Mouse (Mus musculus): ENCODE measurements around the gene Gucy2c. TPM values are rescaled to one million over a fixed set of nuclear protein-coding genes. Genes with fewer than 3 reads are reported as not detected.
"Not testable (repeated sequence)": the region's sequence is repeated elsewhere in the genome, so short reads cannot be mapped to it uniquely, and the experiment has no call there.

Gucy2c gene
- polyA plus RNA-seq, 1 experiment from 2014 or later: 0.11 TPM

GRCm38 (mm10) chr6:136797874-136798693 is 16.5 kb upstream of the Gucy2c start:
- H3K27ac ChIP-seq (replicated peaks); DNase-seq (ENCODE audit: low spot score); H3K9me3 ChIP-seq; H3K4me3 ChIP-seq; H3K36me3 ChIP-seq (replicated peaks): not testable (repeated sequence)
- peaks cover 15% of the 10 kb centered on the region for H3K27me3 ChIP-seq (replicated peaks; ENCODE audit: low read depth, poor library complexity, severe bottlenecking)
- 79% methylated on average over 3 of the region's 3 CpGs for WGBS
- H3K4me1 ChIP-seq: peaks cover 18% of the 10 kb centered on the region

GRCm38 (mm10) chr6:136795850-136796249 is 14.3 kb upstream of the Gucy2c start:
- Histone ChIP-seq H3K9me3 (no peaks in the 10 kb centered on the region), H3K36me3 (replicated peaks) (no peaks in the 10 kb centered on the region), H3K4me3 (no peak overlapping the region), H3K27me3 (replicated peaks; ENCODE audit: low read depth, poor library complexity, severe bottlenecking) (peaks cover 25% of the 10 kb centered on the region), H3K27ac (replicated peaks) (no peak overlapping the region), H3K4me1 (peaks cover 17% of the 10 kb centered on the region)
- no peak for DNase-seq (ENCODE audit: low spot score)
- 61% methylated on average over 6 of the region's 6 CpGs for WGBS

- H3K4me3 ChIP-seq: no peak overlapping the region
- peaks cover 25% of the 10 kb centered on the region for H3K27me3 ChIP-seq (replicated peaks; ENCODE audit: low read depth, poor library complexity, severe bottlenecking)
- WGBS: 62% methylated on average over 1 of the region's 1 CpGs
- no peak overlapping the region for H3K27ac ChIP-seq (replicated peaks)
- H3K4me1 ChIP-seq: peaks cover 17% of the 10 kb centered on the region
- no peak for DNase-seq (ENCODE audit: low spot score)
- H3K36me3 ChIP-seq (replicated peaks): no peaks in the 10 kb centered on the region
- no peaks in the 10 kb centered on the region for H3K9me3 ChIP-seq
Measured at GRCm38 (mm10) chr6:136795110-136795509, 13.5 kb upstream of the Gucy2c start.

- Histone ChIP-seq H3K27ac (replicated peaks) (peak overlapping the region; percentile 57), H3K4me1 (peaks cover 17% of the 10 kb centered on the region), H3K27me3 (replicated peaks; ENCODE audit: low read depth, poor library complexity, severe bottlenecking) (peaks cover 25% of the 10 kb centered on the region), H3K36me3 (replicated peaks) (no peaks in the 10 kb centered on the region), H3K9me3 (no peaks in the 10 kb centered on the region), H3K4me3 (peak overlapping the region; percentile 58)
- DNase-seq (ENCODE audit: low spot score): peak; percentile 36
- WGBS: under 1% methylated on average over 24 of the region's 24 CpGs
Measured at GRCm38 (mm10) chr6:136793831-136794525, 12.4 kb upstream of the Gucy2c start.

GRCm38 (mm10) chr6:136792884-136793758 is 11.6 kb upstream of the Gucy2c start:
- Histone ChIP-seq H3K27ac (replicated peaks) (no peak overlapping the region), H3K4me1 (peaks cover 17% of the 10 kb centered on the region), H3K4me3 (peak overlapping the region; percentile 58), H3K36me3 (replicated peaks) (no peaks in the 10 kb centered on the region), H3K27me3 (replicated peaks; ENCODE audit: low read depth, poor library complexity, severe bottlenecking) (peaks cover 25% of the 10 kb centered on the region), H3K9me3 (no peaks in the 10 kb centered on the region)
- 23% methylated on average over 16 of the region's 16 CpGs for WGBS
- no peak for DNase-seq (ENCODE audit: low spot score)

- Histone ChIP-seq H3K27ac (replicated peaks) (no peak overlapping the region), H3K4me1 (peaks cover 17% of the 10 kb centered on the region), H3K27me3 (replicated peaks; ENCODE audit: low read depth, poor library complexity, severe bottlenecking) (peaks cover 21% of the 10 kb centered on the region), H3K36me3 (replicated peaks) (no peaks in the 10 kb centered on the region), H3K9me3 (no peaks in the 10 kb centered on the region), H3K4me3 (no peak overlapping the region)
- no peak for DNase-seq (ENCODE audit: low spot score)
- 77% methylated on average over 5 of the region's 5 CpGs for whole genome bisulfite sequencing
Measured at GRCm38 (mm10) chr6:136789391-136789971, 7.9 kb upstream of the Gucy2c start.

- H3K4me1 ChIP-seq: no peaks in the 10 kb centered on the region
- H3K27me3 ChIP-seq (replicated peaks; ENCODE audit: low read depth, poor library complexity, severe bottlenecking): no peaks in the 10 kb centered on the region
- no peak overlapping the region for H3K4me3 ChIP-seq
- no peak overlapping the region for H3K27ac ChIP-seq (replicated peaks)
- 84% methylated on average over 9 of the region's 9 CpGs for WGBS
- H3K36me3 ChIP-seq (replicated peaks): no peaks in the 10 kb centered on the region
- DNase-seq (ENCODE audit: low spot score): no peak
- H3K9me3 ChIP-seq: no peaks in the 10 kb centered on the region
Measured at GRCm38 (mm10) chr6:136782761-136783160, 1.2 kb upstream of the Gucy2c start.

GRCm38 (mm10) chr6:136782146-136782545 is 581 bp upstream of the Gucy2c start:
- no peak for DNase-seq (ENCODE audit: low spot score)
- Histone ChIP-seq H3K9me3 (no peaks in the 10 kb centered on the region), H3K27me3 (replicated peaks; ENCODE audit: low read depth, poor library complexity, severe bottlenecking) (no peaks in the 10 kb centered on the region), H3K36me3 (replicated peaks) (no peaks in the 10 kb centered on the region), H3K4me3 (no peak overlapping the region), H3K4me1 (no peaks in the 10 kb centered on the region), H3K27ac (replicated peaks) (no peak overlapping the region)
- 87% methylated on average over 12 of the region's 12 CpGs for WGBS

GRCm38 (mm10) chr6:136776392-136776791 is 5.2 kb downstream of the Gucy2c start:
- Histone ChIP-seq H3K27ac (replicated peaks) (no peak overlapping the region), H3K27me3 (replicated peaks; ENCODE audit: low read depth, poor library complexity, severe bottlenecking) (no peaks in the 10 kb centered on the region), H3K4me1 (no peaks in the 10 kb centered on the region), H3K9me3 (no peaks in the 10 kb centered on the region), H3K36me3 (replicated peaks) (no peaks in the 10 kb centered on the region), H3K4me3 (no peak overlapping the region)
- DNase-seq (ENCODE audit: low spot score): no peak
- WGBS: 93% methylated on average over 1 of the region's 1 CpGs

GRCm38 (mm10) chr6:136769859-136770258 is 11.7 kb downstream of the Gucy2c start:
- no peaks in the 10 kb centered on the region for H3K36me3 ChIP-seq (replicated peaks)
- H3K4me3 ChIP-seq: no peak overlapping the region
- H3K9me3 ChIP-seq: no peaks in the 10 kb centered on the region
- 88% methylated on average over 7 of the region's 7 CpGs for WGBS
- DNase-seq (ENCODE audit: low spot score): no peak
- no peaks in the 10 kb centered on the region for H3K27me3 ChIP-seq (replicated peaks; ENCODE audit: low read depth, poor library complexity, severe bottlenecking)
- no peak overlapping the region for H3K27ac ChIP-seq (replicated peaks)
- no peaks in the 10 kb centered on the region for H3K4me1 ChIP-seq

- H3K27me3 ChIP-seq (replicated peaks; ENCODE audit: low read depth, poor library complexity, severe bottlenecking): no peaks in the 10 kb centered on the region
- H3K4me3 ChIP-seq: no peak overlapping the region
- H3K9me3 ChIP-seq: no peaks in the 10 kb centered on the region
- no peaks in the 10 kb centered on the region for H3K36me3 ChIP-seq (replicated peaks)
- no peak overlapping the region for H3K27ac ChIP-seq (replicated peaks)
- no peak for DNase-seq (ENCODE audit: low spot score)
- H3K4me1 ChIP-seq: no peaks in the 10 kb centered on the region
- 88% methylated on average over 8 of the region's 8 CpGs for WGBS
Measured at GRCm38 (mm10) chr6:136769143-136769542, 12.4 kb downstream of the Gucy2c start.

- Histone ChIP-seq H3K9me3 (no peaks in the 10 kb centered on the region), H3K36me3 (replicated peaks) (no peaks in the 10 kb centered on the region), H3K27me3 (replicated peaks; ENCODE audit: low read depth, poor library complexity, severe bottlenecking) (no peaks in the 10 kb centered on the region), H3K4me1 (no peaks in the 10 kb centered on the region), H3K4me3 (no peak overlapping the region), H3K27ac (replicated peaks) (no peak overlapping the region)
- no peak for DNase-seq (ENCODE audit: low spot score)
- WGBS: 89% methylated on average over 1 of the region's 1 CpGs
Measured at GRCm38 (mm10) chr6:136763912-136764311, 17.7 kb downstream of the Gucy2c start.
